Mouse (Mus musculus) left cerebral cortex, adult 6 months (tissue): Measurements from ENCODE around the gene Invs. TPM values are rescaled to one million over a fixed set of nuclear protein-coding genes. Genes with fewer than 3 reads are reported as not detected.

Experiments
- long read RNA-seq, 2 experiments: library from polyadenylated mRNA; unstranded; transcript quantifications; one replicate each; pipeline ENCODE4 v2.0.0; 2019 to 2020
- polyA plus RNA-seq: library from polyadenylated mRNA; unstranded; fragments of <200 nt; fragmentation: Nextera tagmentation; gene quantifications from 2 replicates; pipeline ENCODE4 v1.2.3, GENCODE M21; 2021

The Invs gene
- 0.74 and 0.92 TPM in 2 replicates for polyA plus RNA-seq
- long read RNA-seq, experiment 1, partial matches to known transcripts: 1 of 4 reads
- long read RNA-seq, experiment 1, other reads (novel, unspliced or antisense): 3 of 4 reads
- long read RNA-seq, experiment 2, partial matches to known transcripts: 1 of 4 reads
- long read RNA-seq, experiment 2, other reads (novel, unspliced or antisense): 3 of 4 reads

GRCm38 (mm10) chr4:48279498-48280134 is at the start of gene Invs, which contains the start of gene Erp44:
Invs (plus strand) TSS chr4:48279760.
Erp44 (minus strand) TSS chr4:48279558.

GRCm38 (mm10) chr4:48472792-48473650 is 193.5 kb downstream of the Invs start, which contains the start of gene Tex10:
Tex10 (minus strand) TSS chr4:48473459.

Other genes starting within 250 kb of the Invs start
- 3.8 and 12.9 TPM in 2 replicates for gene Nr4a3, start 234.6 kb upstream of the Invs start, polyA plus RNA-seq
- 16.4 and 18.8 TPM in 2 replicates for gene Stx17, start 154.8 kb upstream of the Invs start, polyA plus RNA-seq
- gene Erp44, start 202 bp upstream of the Invs start, polyA plus RNA-seq: 33.6 and 34.2 TPM in 2 replicates
- 9.0 and 9.6 TPM in 2 replicates for gene Tex10, start 193.7 kb downstream of the Invs start, polyA plus RNA-seq